Mouse (Mus musculus): ENCODE data around the gene Myh7. TPM values are rescaled to one million over a fixed set of nuclear protein-coding genes. Genes with fewer than 3 reads are reported as not detected.
A peak's percentile ranks its signal among the peaks of the same experiment; 100 is the strongest.
"Not testable (repeated sequence)": the region's sequence is repeated elsewhere in the genome, so short reads cannot be mapped to it uniquely, and the experiment has no call there.

The Myh7 gene
- total RNA-seq, 2 experiments from 2014 or later: 3.9 to 5.5 TPM

DNA sequence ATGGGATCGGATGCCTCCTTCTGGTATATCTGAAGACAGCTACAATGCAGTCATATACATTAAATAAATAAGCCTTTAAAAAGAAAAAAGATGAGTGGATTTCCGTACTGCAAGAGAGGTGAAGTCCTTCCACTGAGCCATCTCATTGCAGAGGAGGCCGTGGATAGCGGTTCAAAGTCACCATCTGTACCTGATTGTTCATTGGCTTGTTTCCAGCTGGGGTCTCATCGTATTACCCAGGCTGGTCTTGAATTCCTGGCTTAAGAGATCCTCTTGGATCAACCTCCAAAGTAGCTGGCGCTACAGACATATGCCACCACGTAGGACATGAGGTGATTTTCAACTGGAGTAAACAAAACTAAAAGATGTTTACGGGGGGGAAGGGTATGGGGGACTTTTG lies 11.5 kb upstream of the Myh7 start:
- intact Hi-C loops (cut with DNase I): loop anchor here (10.0 kb wide), 1 partner anchor 301 kb away; no protein-coding TSS in a partner anchor

DNA sequence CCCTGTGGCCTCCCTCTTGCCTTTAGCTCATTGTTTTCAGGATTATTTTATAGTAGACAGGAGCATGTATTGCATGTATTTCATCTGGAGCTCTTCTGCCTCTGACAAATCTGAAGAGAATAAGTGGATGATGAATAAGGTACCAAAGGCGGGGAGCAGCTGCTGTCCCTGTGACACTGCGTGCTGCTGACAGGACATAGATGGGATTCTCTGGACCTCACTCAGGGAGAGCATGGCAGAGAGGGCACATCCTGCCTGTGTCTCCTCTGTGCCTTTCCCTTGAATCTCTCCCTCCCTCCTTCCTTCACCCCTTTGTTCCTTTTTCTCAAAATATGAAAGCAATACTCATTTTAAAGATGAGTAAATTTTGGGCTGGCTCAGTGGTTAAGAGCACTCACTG lies 11.1 kb upstream of the Myh7 start:
- intact Hi-C loops (cut with DNase I): loop anchor here (10.0 kb wide), 1 partner anchor 301 kb away; no protein-coding TSS in a partner anchor
- DNase-seq: no peak

More for the DNA sequence above, 11.5 kb upstream of the Myh7 start:
- no peak for DNase-seq

DNA sequence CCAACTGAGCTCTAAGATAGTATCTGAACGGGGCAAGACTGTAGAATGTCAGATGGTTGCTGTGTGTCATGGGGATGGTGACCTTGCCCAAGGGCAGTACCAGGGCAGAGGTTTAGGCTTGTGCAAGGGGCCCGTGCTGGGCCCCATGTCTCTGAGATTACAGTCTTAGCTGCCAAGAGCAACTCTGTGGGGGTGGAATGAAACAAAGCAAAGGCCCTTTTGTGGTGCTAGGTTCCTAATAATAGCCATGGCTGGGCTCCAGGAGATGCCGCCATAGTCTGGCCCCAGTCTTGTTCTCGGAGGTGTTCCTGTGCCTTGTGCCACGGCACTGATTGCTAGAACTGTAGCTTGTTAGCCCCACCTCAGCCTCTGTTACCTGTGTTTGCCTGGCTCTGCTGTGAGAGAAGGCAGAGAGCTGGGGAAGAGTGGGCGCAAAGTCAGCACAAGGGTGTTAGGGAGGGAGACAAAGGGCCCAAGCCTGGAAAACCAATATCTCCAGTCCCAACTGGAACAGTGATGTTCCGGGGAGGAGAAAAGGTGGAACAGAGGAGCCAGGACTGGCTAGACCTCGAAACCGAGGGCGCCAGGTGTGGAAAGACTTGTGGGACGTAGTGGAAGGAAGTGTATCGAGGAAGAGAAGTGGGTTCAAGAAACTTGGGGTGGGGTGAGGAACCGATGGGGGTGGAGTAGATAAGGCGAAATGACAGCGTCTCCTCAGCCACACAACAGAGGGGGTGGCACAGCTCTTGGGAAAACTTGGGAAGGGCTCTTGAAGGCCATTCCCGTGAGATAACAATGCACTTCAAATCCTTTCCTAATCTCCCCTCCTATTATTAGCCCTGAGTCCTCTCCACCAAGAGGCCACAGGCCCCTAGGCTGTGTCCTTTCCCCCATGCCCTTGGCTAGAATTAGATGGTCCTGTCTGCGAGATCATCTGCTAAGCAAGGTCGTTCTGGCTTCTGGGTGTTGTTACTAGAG lies 9.7 kb upstream of the Myh7 start:
- intact Hi-C loops (cut with DNase I): loop anchor here (10.0 kb wide), 1 partner anchor 299 kb away; no protein-coding TSS in a partner anchor

DNA sequence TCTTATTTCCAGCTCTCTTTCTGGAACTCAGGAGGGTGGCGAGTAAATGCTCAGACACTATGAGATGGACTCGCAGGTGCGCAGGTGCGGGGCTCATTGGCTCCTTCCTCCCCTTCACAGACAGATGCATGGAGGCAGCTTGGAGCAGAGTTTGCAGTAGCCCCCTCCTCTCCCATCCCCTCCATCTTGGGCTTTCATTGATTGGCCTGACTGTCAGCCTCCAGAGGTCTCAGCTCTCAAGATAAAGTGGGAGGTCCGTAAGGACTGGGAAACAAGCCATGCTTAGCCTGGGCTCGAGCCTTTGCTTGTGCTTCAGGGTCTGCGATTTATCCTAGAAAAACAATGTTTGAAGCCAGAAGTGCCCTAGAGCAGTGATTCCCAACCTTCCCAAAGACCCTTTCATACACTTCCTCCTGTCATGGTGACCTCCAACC lies 8.3 kb upstream of the Myh7 start:
- intact Hi-C loops (cut with DNase I): loop anchor here (10.0 kb wide), 1 partner anchor 298 kb away; no protein-coding TSS in a partner anchor
- no peak for DNase-seq

More for the DNA sequence above, 9.7 kb upstream of the Myh7 start:
- DNase-seq: no peak

DNA sequence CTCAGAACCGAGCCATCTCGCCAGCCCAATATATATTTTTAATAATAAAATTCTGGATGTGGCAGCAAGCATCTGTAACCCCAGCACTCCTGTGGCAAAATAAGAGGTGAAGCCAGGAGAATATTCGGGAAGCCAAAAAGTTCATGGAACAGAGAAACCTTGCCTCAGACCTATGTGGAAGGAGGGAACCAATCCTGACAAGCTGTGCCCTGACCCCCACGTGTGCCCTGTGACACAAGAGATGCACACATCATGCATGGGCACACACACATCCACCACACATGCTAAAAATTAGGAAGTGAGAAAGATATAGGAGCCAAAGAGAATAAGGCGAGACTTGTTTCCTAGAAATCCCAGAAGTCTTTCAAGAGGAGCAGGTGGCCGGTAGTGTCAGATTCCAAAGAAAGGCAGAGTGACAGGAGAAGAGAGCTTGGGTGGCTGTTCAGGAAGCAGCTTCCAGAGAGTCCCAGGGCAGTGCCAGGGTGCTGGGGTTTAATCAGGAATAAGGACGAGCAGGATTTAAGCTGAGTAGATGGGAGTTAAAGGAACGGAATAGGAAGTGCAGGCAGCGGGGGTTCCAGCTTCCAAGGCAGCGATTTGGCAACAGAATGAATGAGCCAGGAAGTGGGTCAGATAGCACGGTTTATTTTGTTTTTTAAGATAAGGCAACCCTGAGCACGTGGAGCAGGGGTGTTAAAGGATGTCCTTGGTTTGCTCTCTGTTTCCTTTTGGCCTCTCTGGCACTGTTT lies 7.7 kb upstream of the Myh7 start:
- intact Hi-C loops (cut with DNase I): loop anchor here (10.0 kb wide), 1 partner anchor 297 kb away; no protein-coding TSS in a partner anchor
- no peak for DNase-seq

DNA sequence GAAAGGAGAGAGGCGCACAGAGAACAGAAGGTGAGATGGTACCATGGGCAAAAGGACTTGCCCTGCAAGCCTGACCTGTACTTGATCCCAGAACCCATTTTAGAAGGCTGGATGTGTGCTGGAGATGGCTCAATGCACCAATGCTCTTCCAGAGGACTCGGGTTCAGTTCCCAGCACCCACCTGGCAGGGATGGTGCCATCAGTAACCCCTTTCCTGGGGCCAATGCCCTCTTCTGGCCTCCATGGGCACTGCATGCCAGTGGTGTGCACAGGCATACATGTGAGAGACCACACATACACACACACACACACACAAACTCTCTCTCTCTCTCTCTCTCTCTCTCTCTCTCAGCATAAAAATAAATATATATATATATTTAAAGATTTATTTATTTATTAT lies 7.0 kb upstream of the Myh7 start:
- no peak for DNase-seq
- intact Hi-C loops (cut with DNase I): loop anchor here (10.0 kb wide), 1 partner anchor 297 kb away; no protein-coding TSS in a partner anchor

DNA sequence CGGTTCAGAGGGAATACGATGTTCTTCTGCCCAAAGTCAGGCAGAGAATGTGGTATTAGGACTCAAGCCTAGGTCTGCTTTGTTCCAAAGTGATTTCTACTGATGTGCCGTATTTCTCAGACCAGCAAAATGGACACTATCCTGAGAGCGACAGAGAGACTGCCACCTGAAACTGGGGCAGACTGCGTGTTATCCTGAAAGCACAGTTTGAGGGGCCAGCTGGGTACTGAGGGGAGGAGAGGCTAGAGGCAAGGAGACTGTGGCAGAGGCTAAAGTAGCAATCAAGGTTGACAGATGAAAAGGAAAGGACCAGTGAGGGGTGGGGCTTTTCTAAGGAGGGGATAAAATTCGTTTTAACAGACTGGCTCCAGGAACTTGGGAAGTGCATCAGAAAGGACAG lies 6.4 kb upstream of the Myh7 start:
- intact Hi-C loops (cut with DNase I): loop anchor here (10.0 kb wide), 1 partner anchor 296 kb away; no protein-coding TSS in a partner anchor
- no peak for DNase-seq

DNA sequence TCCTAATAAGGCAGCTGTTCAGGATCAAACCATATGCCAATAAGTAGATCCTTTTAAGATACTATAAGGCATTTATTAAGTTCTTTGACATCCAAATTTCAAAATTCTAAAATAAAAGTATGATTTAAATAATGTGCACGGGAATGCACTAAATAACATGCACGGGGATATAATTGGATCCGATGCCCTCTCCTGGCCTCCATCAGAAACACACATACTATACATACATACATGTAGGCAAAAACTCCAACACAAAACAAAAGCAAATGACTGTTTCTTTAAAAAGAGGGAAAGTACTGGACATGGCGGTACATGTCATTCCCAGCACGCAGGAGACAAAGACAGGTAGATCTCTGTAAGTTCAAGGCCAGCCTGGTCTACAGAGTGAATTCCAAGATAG lies 5.4 kb upstream of the Myh7 start:
- intact Hi-C loops (cut with DNase I): loop anchor here (10.0 kb wide), 1 partner anchor 295 kb away; no protein-coding TSS in a partner anchor
- not testable (repeated sequence) for DNase-seq

DNA sequence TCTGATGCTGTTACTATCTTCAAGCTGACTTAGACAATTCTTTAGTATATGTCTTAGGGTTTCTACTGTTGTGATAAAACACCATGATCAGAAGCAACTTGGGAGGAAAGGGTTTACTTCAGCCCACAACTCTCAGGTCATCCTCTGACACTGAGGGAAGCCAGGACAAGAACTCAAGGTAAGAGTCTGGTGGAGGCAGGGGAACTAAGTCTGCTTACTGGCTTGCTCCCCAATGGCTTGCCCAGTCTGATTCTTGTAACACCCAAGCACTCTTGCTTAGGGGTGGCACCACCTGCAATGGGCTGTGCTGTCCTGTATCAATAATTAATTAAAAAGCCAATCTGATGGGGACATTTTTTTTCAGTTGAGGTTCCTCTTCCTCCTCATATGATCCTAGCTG lies 4.3 kb upstream of the Myh7 start:
- intact Hi-C loops (cut with DNase I): no loop called here
- DNase-seq: no peak

DNA sequence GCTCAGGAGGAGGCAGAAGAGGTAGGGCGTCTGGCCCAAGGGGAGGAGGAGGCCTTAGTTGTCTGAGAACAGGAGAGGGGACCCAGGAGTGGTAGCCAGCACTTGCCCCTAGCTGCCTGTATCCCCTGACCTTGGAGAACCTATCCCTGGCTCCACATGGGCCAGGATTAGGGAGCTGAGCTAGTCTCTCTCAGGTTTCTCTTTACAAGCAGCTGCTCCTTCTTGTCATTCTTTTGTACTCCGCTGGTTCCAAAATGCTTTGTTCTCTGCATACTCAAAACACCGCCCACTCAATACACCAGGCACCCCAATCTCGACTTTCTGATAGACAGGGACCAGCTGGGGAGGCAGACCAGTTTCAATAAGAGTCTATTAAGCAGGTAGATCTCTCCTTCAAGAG lies 2.9 kb upstream of the Myh7 start:
- intact Hi-C loops (cut with DNase I): no loop called here
- DNase-seq: no peak

DNA sequence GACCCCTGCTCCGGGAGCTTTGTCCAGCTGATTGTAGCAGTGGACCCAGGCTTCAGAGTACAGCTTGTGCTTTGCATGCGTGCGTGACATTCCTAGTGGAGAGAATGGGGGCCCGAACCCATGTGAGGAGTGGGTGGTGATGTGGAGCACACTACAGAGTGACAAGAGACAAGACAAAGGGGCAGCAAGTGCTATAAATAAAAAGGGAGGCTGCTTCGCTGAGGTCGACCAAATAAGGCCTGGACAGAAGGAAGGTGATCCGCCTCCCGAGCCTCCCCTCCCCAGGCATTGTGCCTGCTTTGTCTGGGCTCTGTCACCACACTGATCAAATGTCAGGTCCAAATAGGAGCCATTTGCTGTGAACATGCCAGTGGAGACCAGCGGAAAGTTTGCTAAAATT lies 2.4 kb upstream of the Myh7 start:
- intact Hi-C loops (cut with DNase I): no loop called here
- DNase-seq: no peak

DNA sequence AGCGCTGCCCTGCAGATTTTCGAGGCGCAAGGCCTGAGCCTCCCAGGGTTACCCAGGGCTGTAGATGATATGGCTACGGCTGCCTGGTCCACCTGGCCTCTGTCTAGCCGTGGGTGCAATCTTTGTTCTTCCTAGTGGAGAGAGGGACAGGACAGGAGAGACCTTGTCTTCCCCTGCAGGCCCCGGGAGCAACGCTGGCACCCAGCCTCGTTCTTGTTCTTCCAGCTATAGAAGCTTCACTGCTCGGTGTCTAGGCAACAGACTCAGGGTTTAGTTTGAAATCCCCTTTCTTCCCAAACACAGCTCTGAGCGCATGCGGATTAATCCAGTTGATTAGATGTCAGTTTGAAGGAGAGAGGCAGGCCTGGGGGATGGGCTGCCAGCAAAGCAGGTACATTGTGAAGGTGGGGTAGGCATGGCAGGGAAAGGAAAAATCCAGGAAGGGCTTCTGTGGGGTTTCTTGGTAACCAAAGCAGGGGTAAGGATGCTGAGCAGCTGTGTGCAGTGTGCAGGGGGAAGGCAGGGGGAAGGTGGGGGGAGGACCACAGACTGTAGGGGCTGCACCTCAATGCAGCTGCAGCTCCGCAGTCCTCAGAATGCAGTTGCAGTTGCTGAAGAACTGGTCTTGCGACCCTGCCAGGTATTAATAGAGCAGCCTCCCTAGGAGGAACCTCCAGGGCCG lies 1.2 kb upstream of the Myh7 start:
- intact Hi-C loops (cut with DNase I): no loop called here
- peak; percentile 54 for DNase-seq

DNA sequence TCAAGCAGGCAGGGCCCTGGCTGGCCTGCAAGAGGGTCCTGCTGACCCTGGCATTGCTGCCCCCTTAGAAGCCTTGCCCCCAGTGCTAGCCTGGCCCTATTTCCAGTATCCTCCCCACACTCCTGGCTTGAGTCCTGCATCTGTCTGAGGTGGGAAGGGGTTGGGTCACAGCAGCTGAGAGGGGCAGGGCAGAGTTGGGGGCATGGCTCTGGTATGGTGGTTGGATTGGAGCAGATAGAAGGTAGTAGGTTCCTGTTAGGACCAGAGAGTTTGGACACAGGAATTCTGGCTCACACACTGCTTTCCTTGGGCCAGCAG lies 402 bp upstream of the Myh7 start:
- DNase-seq: no peak
- intact Hi-C loops (cut with DNase I): no loop called here

DNA sequence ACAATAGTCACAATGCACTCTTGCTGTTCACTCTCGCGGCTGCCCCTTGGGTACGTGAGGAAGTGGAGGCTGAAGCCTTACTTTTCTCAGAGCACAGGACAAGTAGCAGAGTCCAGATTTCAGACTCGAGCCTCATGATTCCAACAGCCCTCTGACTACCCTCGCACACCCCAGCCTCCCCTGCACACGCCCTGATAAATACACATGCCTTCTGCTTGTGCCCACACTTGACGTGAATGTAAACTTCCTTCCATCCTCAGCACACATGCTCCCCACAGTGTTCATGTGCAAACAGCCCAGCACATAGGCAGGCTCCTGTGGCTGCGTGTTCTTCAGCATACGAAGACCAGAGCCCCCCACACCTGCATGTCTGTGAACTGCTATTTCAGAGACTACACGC lies 790 bp downstream of the Myh7 start:
- no peak for DNase-seq
- intact Hi-C loops (cut with DNase I): no loop called here

DNA sequence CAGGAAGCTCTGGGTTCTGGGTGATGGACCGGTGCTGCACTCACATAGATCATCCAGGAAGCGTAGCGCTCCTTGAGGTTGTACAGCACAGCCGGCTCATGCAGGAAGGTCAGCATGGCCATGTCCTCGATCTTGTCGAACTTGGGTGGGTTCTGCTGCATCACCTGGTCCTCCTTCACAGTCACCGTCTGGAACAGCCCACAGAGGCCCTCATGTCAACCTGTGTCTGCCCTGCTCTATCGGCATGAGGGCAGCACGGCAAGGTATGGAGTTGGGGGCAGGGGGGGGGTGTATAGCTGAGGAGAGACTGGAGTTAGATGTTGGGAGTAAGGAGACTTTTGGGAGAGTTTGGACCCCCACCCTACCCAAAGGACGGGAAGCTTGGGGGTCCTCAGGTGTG lies 2.2 kb downstream of the Myh7 start:
- no peak for DNase-seq
- intact Hi-C loops (cut with DNase I): no loop called here

DNA sequence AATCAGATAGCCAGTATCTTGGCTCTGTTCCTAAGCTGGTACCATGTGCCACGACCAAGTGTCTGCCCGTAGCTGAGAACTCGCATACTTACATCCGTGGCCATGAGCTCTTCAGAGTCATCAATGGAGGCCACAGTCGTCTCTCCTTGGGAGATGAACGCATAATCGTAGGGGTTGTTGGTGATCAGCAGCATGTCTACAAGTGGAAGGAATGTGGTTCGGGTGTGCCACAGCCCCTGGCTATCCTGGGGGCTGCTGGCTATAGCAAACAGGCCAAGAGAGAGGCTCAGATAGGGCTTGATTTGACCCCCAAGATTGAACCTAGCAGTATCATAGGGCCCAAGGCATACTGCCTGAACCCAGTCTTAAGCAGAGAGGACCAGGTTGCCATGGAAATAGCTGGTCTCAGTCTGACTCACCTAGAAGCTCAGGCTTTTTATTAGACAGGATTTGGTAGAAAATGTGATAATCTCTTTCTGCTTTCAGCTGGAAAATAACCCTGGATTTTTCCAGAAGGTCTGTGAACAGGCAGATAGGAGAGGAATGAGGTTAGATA lies 4.5 kb downstream of the Myh7 start:
- DNase-seq: no peak
- intact Hi-C loops (cut with DNase I): no loop called here

DNA sequence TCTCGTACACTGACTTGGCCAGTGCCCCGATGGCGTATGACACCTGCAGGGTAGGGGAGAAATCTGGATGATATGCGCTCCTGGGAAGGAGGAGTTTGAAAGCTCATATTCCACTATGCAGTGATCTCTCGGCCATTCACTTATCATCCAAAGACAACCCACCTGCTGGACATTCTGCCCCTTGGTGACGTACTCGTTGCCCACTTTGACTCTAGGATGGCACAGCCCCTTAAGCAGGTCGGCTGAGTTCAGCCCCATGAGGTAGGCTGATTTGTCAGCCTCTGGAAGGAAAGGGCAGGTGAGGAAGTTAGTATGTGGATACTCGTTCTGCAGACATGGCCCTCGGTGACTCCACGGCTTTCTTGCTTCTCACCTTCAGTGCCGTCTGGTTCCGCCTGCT lies 5.5 kb downstream of the Myh7 start:
- intact Hi-C loops (cut with DNase I): no loop called here
- DNase-seq: no peak

DNA sequence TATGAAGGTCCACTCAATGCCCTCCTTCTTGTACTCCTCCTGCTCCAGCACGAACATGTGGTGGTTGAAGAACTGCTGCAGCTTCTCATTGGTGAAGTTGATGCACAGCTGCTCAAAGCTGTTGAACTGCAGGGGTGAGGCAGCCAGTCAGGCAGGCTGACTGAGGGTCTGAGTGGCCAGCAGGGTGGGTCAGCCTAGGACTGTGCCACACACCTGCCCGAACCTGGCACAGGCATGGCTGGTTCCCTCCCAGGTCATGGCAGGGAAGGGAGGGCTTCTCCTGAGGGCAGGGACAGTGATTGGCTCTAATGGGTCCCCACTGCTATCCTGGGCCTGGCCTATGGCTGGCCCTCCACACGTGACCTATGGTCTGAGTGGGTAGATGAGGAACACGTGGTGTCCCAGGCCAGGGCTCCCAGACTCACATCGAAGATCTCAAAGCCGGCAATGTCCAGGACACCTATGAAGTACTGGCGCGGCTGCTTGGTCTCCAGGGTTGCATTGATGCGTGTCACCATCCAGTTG lies 6.0 kb downstream of the Myh7 start:
- DNase-seq; intact Hi-C loops (cut with DNase I): not testable (repeated sequence)

DNA sequence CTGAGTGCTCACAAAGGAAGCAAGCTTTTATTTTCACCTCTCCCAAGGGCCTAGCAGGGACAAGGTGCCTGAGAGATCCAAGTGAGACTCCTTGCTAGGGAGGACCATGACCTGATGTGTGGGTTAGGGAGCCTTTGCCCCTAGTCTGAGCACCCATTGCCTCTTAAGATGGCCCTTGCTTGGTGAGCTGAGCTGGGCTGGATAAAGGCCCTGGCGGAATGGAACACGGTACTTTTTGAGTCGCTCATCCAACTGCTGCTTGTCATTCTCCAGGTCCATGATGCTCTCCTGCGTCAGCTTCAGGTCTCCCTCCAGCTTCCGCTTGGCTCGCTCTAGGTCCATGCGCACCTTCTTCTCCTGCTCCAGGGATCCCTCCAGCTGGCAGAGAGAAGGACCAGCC lies 12.5 kb downstream of the Myh7 start:
- intact Hi-C loops (cut with DNase I): no loop called here
- DNase-seq: no peak

DNA sequence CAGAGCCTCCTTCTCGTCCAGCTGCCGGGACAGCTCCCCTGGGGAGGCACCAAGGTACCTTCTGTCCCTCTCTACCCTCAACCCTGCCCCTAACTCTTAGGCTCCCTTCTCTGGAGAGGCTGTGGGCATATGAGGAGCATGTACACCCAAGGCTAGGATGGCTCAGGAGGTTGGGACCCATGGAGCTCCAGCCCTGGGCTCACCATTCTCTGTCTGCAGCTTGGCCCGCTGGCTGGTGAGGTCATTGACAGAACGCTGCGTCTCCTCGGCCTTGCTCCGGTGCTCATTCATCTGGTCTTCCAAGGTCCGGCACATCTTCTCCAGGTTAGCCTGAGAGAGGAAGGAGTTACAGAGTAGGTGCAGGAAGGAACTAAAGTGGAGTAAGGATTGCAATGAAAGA lies 15.8 kb downstream of the Myh7 start:
- intact Hi-C loops (cut with DNase I): no loop called here
- DNase-seq: no peak

Data from left cerebral cortex, postnatal 4 days (tissue).